Mouse (Mus musculus) ES-Bruce4 (cell line): ENCODE results near the gene Gm2004.
"Not testable (repeated sequence)": the region's sequence is repeated elsewhere in the genome, so short reads cannot be mapped to it uniquely, and the experiment has no call there.

Source experiments
- CTCF ChIP-seq: IDR thresholded peaks from one replicate; pipeline ENCODE4 v1.8.1; 2011; ENCODE audit warnings: low read depth, low read length
- EP300 ChIP-seq: IDR thresholded peaks from 2 replicates; pipeline ENCODE4 v1.6.1; 2011; ENCODE audit warnings: low read depth, low read length; ENCODE audit not compliant: insufficient read depth
- POLR2A ChIP-seq: IDR thresholded peaks from one replicate; pipeline ENCODE4 v1.8.1; 2011; ENCODE audit warnings: low read length; ENCODE audit not compliant: insufficient read depth

DNA sequence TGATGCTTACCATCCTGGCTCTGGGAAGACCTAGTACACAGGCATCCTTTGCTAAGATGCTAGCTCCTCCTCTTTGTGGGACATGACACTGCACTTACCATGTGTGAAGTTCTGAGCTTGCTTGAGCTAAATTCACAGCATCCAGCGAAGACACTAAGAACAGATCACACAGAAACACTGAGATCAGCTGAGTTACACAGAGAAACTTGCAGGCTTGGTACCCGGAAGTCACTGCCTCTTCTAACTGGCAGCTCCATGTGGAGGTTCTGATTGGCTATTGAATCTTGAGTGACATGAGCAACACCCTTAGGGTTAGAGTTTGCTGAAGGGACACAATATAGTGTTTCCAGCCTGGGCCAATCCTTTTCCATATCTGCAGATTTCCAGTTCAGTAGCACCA, at the start of gene Gm2004:
- not testable (repeated sequence) for TF ChIP-seq CTCF, POLR2A, EP300
